Mouse (Mus musculus): ENCODE results near the gene Olfr267. TPM values are rescaled to one million over a fixed set of nuclear protein-coding genes. Genes with fewer than 3 reads are reported as not detected.

The Olfr267 gene
- total and polyA plus RNA-seq, 3 experiments, result 0.09 to 0.23 TPM; not detected in 1

DNA sequence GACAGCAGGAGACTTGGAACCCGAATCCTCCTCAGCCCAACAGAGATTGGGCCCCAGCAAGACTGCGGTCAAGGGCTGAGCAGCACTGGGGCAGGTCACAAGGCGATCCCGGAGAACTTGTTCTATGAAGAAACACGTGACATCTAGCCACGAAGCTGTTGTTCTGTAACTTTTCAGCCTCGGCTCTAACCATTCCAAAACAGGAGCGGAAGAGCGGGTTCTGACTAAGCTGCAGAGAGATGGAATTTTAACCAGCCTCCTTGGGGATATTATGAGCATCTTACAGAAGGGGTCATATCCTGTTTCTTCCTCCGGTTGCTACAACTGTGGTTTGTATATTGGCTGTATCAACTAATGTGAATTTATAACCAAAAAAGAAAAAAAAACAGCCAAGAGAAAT is 38.4 kb downstream of the Olfr267 start:
- WGBS, result 52% methylated on average over 10 of the region's 10 CpGs
- Histone ChIP-seq H3K36me3 (ENCODE audit: control insufficient read depth, insufficient read depth, low read length) (no peaks in the 10 kb centered on the region), H3K27me3 (ENCODE audit: control insufficient read depth, insufficient read depth, low read length) (no peaks in the 10 kb centered on the region), H3K79me2 (replicated peaks; ENCODE audit: control insufficient read depth, insufficient read depth, low read length) (no peaks in the 10 kb centered on the region), H3K27ac (peak overlapping the region; percentile 66), H3K9ac (ENCODE audit: low read depth, low read length) (no peak overlapping the region), H3K4me3 (no peak overlapping the region), H3K4me1 (ENCODE audit: control insufficient read depth, insufficient read depth, low read length) (no peaks in the 10 kb centered on the region)
- no peak for TF ChIP-seq CTCF (IDR thresholded peaks at IDR 0.05)
- no peak for TF ChIP-seq POLR2A (IDR thresholded peaks at IDR 0.05; ENCODE audit: insufficient read depth, low read depth, low read length)
- no peak for TF ChIP-seq EP300 (IDR thresholded peaks at IDR 0.05; ENCODE audit: insufficient read depth, low read depth, low read length)
- DNase-seq, result peak; percentile 38 to 47
- intact Hi-C loops (cut with DNase I), result loop anchor here (5.0 to 10.0 kb wide), 2 partner anchors 84 to 197 kb away; partner anchors contain the start of gene Lpar1

- Histone ChIP-seq H3K27ac (no peak overlapping the region), H3K9ac (ENCODE audit: low read depth, low read length) (no peak overlapping the region), H3K4me1 (ENCODE audit: control insufficient read depth, insufficient read depth, low read length) (no peaks in the 10 kb centered on the region), H3K79me2 (replicated peaks; ENCODE audit: control insufficient read depth, insufficient read depth, low read length) (no peaks in the 10 kb centered on the region), H3K27me3 (ENCODE audit: control insufficient read depth, insufficient read depth, low read length) (no peaks in the 10 kb centered on the region), H3K36me3 (ENCODE audit: control insufficient read depth, insufficient read depth, low read length) (no peaks in the 10 kb centered on the region), H3K4me3 (no peak overlapping the region)
- intact Hi-C loops (cut with DNase I), result loop anchor here (5.0 to 10.0 kb wide), 2 partner anchors 81 to 193 kb away; partner anchors contain the start of gene Lpar1
- TF ChIP-seq EP300 (IDR thresholded peaks at IDR 0.05; ENCODE audit: insufficient read depth, low read depth, low read length) (no peak), CTCF (IDR thresholded peaks at IDR 0.05) (no peak), POLR2A (IDR thresholded peaks at IDR 0.05; ENCODE audit: insufficient read depth, low read depth, low read length) (no peak)
- 78% methylated on average over 7 of the region's 7 CpGs for WGBS
- no peak for DNase-seq
Observed at GRCm38 (mm10) chr4:58745583-58746222, 41.8 kb downstream of the Olfr267 start.

- Histone ChIP-seq H3K4me3 (no peak overlapping the region), H3K79me2 (replicated peaks; ENCODE audit: control insufficient read depth, insufficient read depth, low read length) (no peaks in the 10 kb centered on the region), H3K36me3 (ENCODE audit: control insufficient read depth, insufficient read depth, low read length) (no peaks in the 10 kb centered on the region), H3K27ac (0 out of 2 replicates have a peak overlapping the region, but pooled peaks have one; percentile 12), H3K9ac (ENCODE audit: low read depth, low read length) (no peak overlapping the region), H3K27me3 (ENCODE audit: control insufficient read depth, insufficient read depth, low read length) (no peaks in the 10 kb centered on the region), H3K4me1 (ENCODE audit: control insufficient read depth, insufficient read depth, low read length) (no peaks in the 10 kb centered on the region)
- TF ChIP-seq CTCF (IDR thresholded peaks at IDR 0.05) (peak; percentile 18; the same call in 1 of the 2 replicates), EP300 (IDR thresholded peaks at IDR 0.05; ENCODE audit: insufficient read depth, low read depth, low read length) (no peak), POLR2A (IDR thresholded peaks at IDR 0.05; ENCODE audit: insufficient read depth, low read depth, low read length) (no peak)
- WGBS, result 67% methylated on average over 18 of the region's 18 CpGs
- DNase-seq, result no peak
- intact Hi-C loops (cut with DNase I), result no loop called here
Observed at GRCm38 (mm10) chr4:58736867-58737633, 50.5 kb downstream of the Olfr267 start.

Other genes with a start within 250 kb of the Olfr267 start
- 10 to 100 TPM in 1 of 2 experiments, 1 to 10 TPM in 1; 8.0 to 10.7 TPM for gene Lpar1, start 233.8 kb downstream of the Olfr267 start, total RNA-seq (2021)
- 15.8 and 21.1 TPM in 2 replicates for gene Lpar1, start 233.8 kb downstream of the Olfr267 start, polyA plus RNA-seq (2012; rRNA removed)
- 100 to 1,000 TPM; 182 to 219 TPM for gene Ecpas, start 125.0 kb upstream of the Olfr267 start, total RNA-seq (2021)
- 16.1 and 41.7 TPM in 2 replicates for gene Ecpas, start 125.0 kb upstream of the Olfr267 start, polyA plus RNA-seq (2012; rRNA removed)
- under 1 TPM in 1 of 2 experiments, not detected in 1; 0.14 TPM for gene Zkscan16, start 155.9 kb upstream of the Olfr267 start, total RNA-seq (2021)
- gene Zkscan16, start 155.9 kb upstream of the Olfr267 start, polyA plus RNA-seq (2012; rRNA removed), result 0.09 TPM in 1 of 2 replicates, not detected in the other
- 1 to 10 TPM; 3.0 to 3.1 TPM for gene Ptgr1, start 199.4 kb upstream of the Olfr267 start, total RNA-seq (2021)
- 1.6 and 2.7 TPM in 2 replicates for gene Ptgr1, start 199.4 kb upstream of the Olfr267 start, polyA plus RNA-seq (2012; rRNA removed)
- 10 to 100 TPM; 18.1 to 22.1 TPM for gene Dnajc25, start 207.3 kb upstream of the Olfr267 start, total RNA-seq (2021)
- gene Dnajc25, start 207.3 kb upstream of the Olfr267 start, polyA plus RNA-seq (2012; rRNA removed), result 5.3 and 7.8 TPM in 2 replicates
- gene Gm20503, start 215.5 kb upstream of the Olfr267 start, total RNA-seq (2021), result 1 to 10 TPM; 5.7 TPM
- gene Gm20503, start 215.5 kb upstream of the Olfr267 start, polyA plus RNA-seq (2012; rRNA removed), result not detected in 2 replicates
- gene Gng10, start 247.4 kb upstream of the Olfr267 start, total RNA-seq (2021), result 10 to 100 TPM; 13.6 TPM
- gene Gng10, start 247.4 kb upstream of the Olfr267 start, polyA plus RNA-seq (2012; rRNA removed), result 10.4 and 14.3 TPM in 2 replicates